Mouse (Mus musculus) c-Kit-negative CD71-positive TER-119-positive erythroid progenitor cells, embryonic 14.5 days (primary cell): ENCODE results near the gene Rad51b.
A peak's percentile ranks its signal among the peaks of the same experiment; 100 is the strongest.

ENCODE experiments used
- DNase-seq: peaks from one replicate; pipeline ENCODE4 v3.0.0-alpha.2; 2013; ENCODE audit warnings: low read depth, low spot score

Rad51b gene

GRCm38 (mm10) chr12:79330571-79330970, 33.5 kb downstream of the Rad51b start:
- no peak for DNase-seq

DNA sequence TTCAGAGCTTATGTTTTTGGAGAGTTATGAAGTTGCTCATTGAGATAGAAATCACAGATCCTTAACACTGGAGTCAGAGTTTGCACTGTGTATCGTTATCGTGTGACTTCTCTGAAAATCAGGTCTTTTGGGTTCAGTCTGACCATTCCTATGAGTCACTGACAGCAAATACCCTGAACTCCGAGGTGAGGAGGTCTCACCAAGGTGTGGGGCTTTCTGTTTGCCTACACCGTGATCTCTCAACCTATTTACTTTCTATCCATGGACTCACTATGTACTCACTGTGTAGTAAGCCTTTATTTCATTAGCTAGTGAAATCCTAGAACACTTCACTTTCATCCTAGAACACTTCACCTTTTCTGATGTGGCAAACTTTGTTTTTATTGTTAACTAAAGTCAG, 34.6 kb downstream of the Rad51b start:
- no peak for DNase-seq

DNA sequence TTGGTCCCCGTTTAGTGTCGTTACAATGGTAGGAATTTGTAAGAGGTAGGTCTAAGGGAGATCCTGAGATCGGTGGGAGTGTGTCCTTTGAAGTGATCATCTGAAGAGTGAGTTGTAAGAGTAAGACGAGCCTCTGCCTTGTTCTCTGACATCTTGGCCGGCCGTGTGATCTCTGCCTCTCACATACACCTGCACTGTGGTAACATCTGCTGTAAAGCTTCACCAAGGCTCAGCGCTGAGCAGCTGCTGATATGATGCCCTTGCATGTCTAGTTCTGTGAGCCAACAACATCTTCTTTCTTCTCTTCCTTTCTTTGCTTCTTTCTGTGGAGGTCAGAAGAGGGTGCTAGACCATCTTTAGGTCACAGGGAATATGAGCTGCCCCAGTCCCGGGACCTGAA, 41.7 kb downstream of the Rad51b start:
- DNase-seq = no peak

GRCm38 (mm10) chr12:79340513-79340912, 43.4 kb downstream of the Rad51b start:
- DNase-seq = no peak

DNA sequence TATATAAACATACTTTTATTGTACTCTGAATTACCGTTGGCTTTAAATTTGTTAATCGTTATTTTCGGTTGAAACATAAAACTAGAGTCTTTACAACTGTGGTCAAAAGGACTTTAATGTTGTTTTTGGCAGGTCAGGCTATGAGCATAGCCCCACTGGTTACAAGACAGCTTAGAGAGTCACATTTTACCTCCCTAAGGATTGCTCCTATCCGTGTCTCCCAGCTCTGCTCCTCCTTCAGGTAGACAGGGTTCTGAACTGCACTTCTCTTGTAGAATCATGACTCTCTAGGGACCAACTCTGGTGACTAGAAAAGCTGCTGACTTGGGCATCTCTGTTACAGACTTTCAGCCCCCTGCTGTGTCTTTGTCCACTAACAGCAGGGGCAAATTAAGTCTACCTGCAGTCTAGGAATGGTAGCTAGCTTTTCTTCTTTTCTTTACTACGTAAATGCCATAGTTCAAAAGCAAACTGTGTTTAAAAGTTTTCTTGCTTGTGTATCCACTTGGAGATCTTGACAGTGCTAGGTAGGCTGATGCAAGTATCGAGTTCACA, 44.3 kb downstream of the Rad51b start:
- DNase-seq = no peak

- no peak for DNase-seq
These were observed 49.2 kb downstream of the Rad51b start for GRCm38 (mm10) chr12:79346198-79346733.

- peak; percentile 22 for DNase-seq
These were observed 50.6 kb downstream of the Rad51b start for GRCm38 (mm10) chr12:79347643-79348042.

DNA sequence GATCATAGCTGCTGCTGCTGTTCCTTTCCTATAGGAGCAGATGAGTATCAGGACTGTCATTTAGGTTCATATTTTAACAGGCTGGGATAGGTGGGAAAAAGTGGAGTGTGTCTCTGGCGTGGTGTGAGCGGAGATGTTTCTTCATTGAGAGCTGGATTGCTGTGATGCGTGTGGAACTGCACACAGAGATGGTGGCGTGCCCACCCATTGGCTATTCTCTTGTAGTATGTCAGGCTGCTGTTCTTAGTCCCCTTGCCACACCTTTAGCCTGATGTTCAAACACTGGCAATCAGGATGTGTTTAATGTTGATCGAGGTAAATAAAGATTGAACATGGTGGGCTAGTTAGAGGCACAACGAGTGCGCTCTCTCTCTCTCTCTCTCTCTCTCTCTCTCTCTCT, 54.4 kb downstream of the Rad51b start:
- DNase-seq = no peak

DNA sequence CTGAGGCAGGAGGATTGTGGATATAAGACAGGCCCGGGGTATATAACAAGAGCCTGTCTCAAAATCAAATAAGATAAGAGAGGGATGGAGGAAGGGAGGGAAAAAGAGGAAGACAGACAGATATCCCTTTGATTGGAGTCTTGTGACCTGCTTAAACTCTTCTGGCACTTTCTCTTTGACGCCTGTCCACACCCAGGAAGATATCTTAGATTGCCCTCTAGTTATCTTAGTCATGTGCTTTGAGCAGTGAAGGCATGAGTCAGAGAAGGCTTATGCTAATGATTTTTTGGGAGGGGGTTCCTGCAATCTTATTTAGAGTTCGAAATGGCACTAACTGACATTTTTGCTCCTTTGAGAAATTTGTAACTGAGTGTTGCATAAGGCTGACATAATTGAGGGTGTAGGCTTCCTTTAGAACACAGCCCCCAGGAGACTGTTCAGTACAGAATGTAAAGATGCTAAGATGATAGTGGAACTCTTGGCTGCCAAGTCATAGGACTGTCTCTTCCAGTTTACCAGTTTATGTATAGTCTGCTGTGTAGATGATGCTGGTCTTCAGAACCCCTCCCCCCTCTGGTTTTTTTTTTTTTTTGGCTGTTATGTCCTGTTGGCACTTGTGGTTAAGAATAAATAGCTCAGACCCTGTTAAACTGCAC, 55.1 kb downstream of the Rad51b start:
- DNase-seq = no peak

GRCm38 (mm10) chr12:79352742-79353114, 55.6 kb downstream of the Rad51b start:
- DNase-seq = no peak

- DNase-seq = no peak
These were observed 56.3 kb downstream of the Rad51b start for GRCm38 (mm10) chr12:79353356-79353755.

DNA sequence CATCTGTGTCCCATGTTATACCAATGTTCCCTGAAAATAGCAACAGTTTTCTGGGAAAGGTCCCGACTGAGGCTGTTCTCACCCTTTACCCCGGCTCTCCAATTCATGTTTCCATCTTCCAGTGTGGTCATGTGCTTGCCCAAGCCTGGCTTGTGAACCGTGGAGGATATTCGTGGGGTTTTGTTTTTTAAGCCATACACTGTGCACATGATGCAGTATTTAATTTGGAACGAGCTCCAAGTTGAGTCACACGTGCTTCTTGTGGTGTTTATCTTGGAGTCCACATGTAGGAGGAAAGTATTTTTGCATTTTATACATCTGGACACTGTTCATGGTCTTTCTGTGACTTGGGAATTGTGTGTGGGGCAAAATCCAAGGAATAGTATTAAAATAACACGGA, 57.5 kb downstream of the Rad51b start:
- no peak for DNase-seq

DNA sequence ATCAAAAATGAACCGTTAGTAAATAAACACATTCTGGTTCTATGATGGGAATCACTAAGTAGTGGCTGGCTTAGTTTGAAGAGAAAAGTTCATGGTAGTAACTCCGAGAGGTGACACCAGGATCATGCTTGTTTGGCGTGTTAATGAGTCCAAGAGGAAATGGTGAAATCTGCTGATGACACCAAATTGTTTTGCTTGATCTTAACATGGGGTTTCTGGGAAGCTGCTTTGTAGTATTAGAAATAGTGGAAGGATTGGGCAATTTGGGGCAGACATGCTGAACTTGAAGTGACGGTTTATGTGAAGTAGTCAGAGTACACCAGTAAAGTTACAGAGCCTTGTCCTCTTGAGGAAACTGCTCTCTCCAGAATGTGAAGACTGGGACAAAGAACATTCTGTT, 59.1 kb downstream of the Rad51b start:
- DNase-seq = no peak

DNA sequence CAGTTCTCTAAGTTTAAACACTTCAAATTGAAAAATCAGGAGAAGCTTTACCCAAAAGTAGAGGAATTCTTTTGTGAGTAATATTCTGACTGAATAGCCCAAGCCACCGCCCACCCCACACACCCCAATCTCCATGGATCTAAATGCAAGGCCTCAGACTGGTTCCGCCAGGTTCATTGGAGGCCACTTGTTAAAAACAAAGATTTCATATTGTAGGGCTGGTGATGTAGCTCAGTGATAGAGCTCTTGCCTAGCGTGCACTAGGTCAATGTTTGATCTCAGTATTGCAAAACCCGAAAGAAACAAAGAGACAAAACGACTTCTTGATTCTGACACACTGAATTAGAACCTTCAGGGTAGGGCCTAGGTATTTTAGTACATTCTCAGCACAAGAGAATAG, 60.5 kb downstream of the Rad51b start:
- DNase-seq = no peak

DNA sequence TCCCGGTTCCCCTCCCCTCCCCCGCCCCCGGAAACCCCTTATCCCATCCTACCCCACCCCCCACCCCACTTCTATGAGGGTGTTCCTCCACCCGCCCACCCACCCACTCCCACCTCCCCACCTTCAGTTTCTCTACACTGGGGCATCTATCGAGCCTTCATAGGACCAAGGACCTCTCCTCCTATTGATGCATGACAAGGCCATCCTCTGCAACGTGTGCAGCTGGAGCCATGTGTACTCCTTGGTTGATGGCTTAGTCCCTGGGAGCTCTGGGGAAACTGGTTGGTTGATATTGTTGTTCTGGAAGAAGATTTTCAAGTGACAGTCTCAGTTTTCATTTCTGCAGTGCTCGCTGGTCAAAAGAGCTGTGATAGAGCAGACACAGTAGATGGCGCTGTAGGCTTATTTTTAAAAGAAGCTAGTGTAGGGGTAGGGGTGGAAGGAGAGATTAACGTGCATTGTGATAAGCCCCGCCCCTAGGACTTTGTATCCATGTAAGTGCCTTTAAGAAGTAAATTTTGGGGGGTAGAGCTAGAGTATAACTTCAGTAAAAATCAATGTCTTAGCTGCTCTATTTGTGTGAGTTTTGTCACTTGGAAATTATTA, 61.6 kb downstream of the Rad51b start:
- DNase-seq = peak; percentile 3

DNA sequence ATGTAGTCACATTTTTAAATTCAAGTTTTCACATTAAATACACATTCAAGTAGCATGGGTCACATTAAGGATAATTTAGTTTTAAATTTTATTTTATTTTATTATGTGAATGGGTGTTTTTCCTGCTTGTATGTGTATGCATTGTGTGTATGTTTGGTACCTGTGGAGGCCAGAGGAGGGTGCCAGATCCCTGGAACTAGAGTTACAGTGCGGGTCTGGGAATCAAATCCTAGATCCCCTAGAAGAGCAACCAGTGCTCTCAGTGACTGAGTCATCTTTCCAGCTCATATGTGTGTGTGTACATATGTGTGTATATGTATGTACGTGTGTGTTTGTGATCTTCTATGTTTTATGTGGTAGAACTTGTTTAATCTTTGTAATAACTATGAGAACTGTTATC, 62.3 kb downstream of the Rad51b start:
- DNase-seq = no peak

GRCm38 (mm10) chr12:79362219-79362618, 65.1 kb downstream of the Rad51b start:
- DNase-seq = peak; percentile 3

DNA sequence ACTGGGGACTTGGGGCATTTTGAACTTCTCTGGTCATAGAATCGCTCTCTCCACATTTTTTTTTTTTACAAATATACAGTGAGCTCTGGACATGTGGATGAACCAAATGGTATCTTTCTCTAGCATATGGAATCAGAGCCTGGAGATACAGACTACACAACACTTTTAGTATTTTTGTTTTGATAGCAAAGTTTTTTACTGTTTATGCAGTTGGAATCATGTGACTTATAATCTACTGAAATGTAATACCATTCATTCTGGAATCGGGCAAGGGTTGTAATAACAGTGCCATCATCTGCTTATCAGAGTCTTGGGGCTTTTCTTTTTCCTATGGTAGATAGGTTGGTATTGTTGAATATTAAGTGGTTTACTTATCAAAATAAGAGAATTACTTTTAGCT, 67.2 kb downstream of the Rad51b start:
- no peak for DNase-seq

DNA sequence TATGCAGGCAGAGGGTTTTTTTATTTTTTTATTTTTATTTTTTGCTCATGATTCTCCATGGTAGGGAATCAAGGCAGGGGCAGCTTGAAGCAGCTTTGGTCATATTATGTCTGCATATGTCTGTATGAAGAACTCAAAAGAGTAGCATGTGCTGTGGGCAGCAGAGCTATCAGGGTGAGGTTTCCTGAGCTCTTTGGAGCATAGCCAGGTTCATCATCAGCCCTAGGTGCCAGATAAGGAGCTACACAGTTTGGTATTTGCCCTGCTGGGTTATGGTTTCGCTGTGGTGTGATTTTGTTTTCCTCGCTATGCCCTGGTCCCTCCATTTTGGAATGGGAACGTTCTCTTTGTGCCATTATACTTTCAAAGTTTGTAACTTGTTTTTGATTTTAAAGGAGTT, 71.7 kb downstream of the Rad51b start:
- DNase-seq = no peak

GRCm38 (mm10) chr12:79369512-79370165, 72.6 kb downstream of the Rad51b start:
- no peak for DNase-seq

DNA sequence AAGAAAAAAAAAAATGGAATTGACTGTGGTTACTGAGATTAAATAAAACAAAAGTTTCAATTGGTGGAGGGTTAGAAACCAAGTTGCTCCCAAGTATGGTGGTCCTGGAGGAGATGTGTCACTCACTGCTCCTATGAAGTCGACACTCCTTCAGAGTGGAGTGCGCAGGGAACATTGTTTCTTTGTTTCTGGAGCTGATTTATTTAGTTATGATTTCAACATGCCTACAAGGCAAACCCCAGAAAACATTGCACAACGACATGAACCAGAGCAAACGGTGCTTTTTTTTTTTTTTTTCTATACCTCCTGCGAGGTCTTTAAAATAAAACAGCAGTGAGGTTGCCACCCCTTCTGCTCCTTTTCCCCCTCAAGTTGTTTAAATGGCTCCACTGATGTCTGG, 75.6 kb downstream of the Rad51b start:
- no peak for DNase-seq

GRCm38 (mm10) chr12:79377378-79377777, 80.3 kb downstream of the Rad51b start:
- no peak for DNase-seq

GRCm38 (mm10) chr12:79377861-79378260, 80.8 kb downstream of the Rad51b start:
- no peak for DNase-seq
